Mouse (Mus musculus): ENCODE measurements around the gene Kif9. TPM values are rescaled to one million over a fixed set of nuclear protein-coding genes. Genes with fewer than 3 reads are reported as not detected.

The Kif9 gene
- 0.52 and 0.99 TPM in 2 replicates for polyA plus RNA-seq (2015; fragmentation: Nextera tagmentation; extraction: Ambion mirVana)

DNA sequence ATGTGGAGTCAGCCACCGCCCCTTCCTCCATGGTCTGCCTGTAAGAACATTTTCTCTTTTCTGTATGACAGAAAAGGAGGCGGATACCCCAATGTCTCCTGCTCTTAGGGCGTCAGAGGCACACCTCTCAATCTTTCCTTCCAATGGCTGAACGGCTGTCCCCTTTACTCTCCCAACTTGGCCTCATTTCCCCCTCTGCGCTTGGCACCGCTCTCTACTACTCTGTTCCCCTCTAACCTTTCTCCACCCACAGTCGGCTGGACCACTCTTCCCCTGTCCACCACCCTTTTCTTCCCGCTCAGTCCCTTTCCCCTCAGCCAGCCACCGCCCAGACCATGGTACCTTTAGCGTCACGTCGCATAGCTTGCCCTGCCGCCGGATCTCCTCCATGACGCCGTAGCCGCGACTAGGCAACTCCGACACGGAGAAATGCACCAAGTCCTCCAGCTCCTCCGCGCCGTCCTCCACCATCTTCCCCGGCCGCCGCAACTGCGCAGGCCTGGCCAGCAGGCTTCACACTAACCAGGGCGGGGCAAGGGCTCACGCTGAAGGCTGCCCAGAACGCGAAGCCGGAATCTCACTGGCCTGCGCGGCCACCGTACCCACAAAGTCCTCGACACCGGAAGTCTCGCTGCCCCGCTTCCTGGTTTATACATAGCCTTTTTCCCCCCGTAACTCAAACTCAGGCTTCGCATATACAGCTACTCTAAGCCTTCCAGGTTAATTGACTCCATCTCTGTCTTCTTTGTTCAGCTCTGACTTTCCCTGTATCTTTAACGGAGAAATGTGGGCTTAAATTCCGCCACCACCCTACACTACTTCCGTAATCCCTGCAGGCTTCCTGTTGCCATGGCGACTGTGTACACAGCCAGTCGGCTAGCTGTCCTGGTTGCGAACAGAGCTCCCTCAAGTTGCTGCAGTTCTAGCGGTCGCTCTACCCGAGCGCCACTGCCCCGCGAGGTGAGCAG, at the start of gene Kif9, which contains the start of gene Klhl18:
TSS of gene Kif9 (plus strand) at position 835 of the 968 bp plus-strand sequence.
TSS of gene Klhl18 (minus strand) at position 571 of the 968 bp plus-strand sequence.
- ATAC-seq (replicated peaks; ENCODE audit: insufficient number of reproducible peaks, insufficient read depth, low FRiP score, low read depth), result peak; percentile 97
- Histone ChIP-seq H3K4me2 (peak within 1 kb of the TSS; percentile 84), H3K4me3 (peak within 1 kb of the TSS; percentile 84), H3K36me3 (no peaks in the 10 kb centered on the region), H3K4me1 (replicated peaks) (peaks cover 14% of the 10 kb centered on the region), H3K27ac (peak within 1 kb of the TSS; percentile 95), H3K27me3 (peaks cover 9% of the 10 kb centered on the region), H3K9ac (peak within 1 kb of the TSS; percentile 81), H3K9me3 (replicated peaks) (no peaks in the 10 kb centered on the region)
- WGBS, result 0% methylated on average over 53 of the region's 53 CpGs

GRCm38 (mm10) chr9:110431241-110431640, 45.5 kb upstream of the Kif9 start:
- no peak overlapping the region for H3K4me3 ChIP-seq
- no peak overlapping the region for H3K27ac ChIP-seq
- H3K9me3 ChIP-seq (replicated peaks), result no peaks in the 10 kb centered on the region
- no peak overlapping the region for H3K9ac ChIP-seq
- ATAC-seq (replicated peaks; ENCODE audit: insufficient number of reproducible peaks, insufficient read depth, low FRiP score, low read depth), result no peak
- WGBS, result 59% methylated on average over 8 of the region's 8 CpGs
- no peaks in the 10 kb centered on the region for H3K4me1 ChIP-seq (replicated peaks)
- H3K4me2 ChIP-seq, result no peak overlapping the region
- H3K36me3 ChIP-seq, result peaks cover 25% of the 10 kb centered on the region
- no peaks in the 10 kb centered on the region for H3K27me3 ChIP-seq

DNA sequence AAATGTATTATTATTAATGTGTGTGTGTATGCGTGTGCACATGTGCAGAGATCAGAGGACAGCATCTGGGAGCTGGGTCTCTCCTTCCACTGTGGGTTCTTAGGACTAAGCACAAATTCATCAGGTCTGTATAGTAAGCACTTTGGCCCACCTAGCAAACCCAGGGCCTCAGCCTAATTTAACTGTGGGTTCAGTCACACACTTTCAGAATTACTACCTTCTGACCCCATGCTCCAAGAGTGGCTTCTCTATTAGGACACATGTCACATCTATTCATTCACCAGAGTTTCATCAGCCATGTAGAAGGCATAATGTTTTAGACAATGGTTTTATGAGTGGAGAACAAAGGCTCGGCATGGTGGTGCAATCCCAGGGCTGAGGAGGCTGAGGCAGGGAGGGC, 43.7 kb upstream of the Kif9 start:
- Histone ChIP-seq H3K4me1 (replicated peaks) (no peaks in the 10 kb centered on the region), H3K9ac (no peak overlapping the region), H3K4me2 (no peak overlapping the region), H3K27me3 (no peaks in the 10 kb centered on the region), H3K4me3 (no peak overlapping the region), H3K27ac (no peak overlapping the region), H3K9me3 (replicated peaks) (no peaks in the 10 kb centered on the region), H3K36me3 (peaks cover 27% of the 10 kb centered on the region)
- ATAC-seq (replicated peaks; ENCODE audit: insufficient number of reproducible peaks, insufficient read depth, low FRiP score, low read depth), result no peak
- 88% methylated on average over 2 of the region's 2 CpGs for WGBS

- H3K9ac ChIP-seq, result no peak overlapping the region
- H3K4me3 ChIP-seq, result no peak overlapping the region
- H3K27me3 ChIP-seq, result no peaks in the 10 kb centered on the region
- no peak overlapping the region for H3K4me2 ChIP-seq
- H3K36me3 ChIP-seq, result peaks cover 22% of the 10 kb centered on the region; the same call in 1 of the 2 replicates
- no peak for ATAC-seq (replicated peaks; ENCODE audit: insufficient number of reproducible peaks, insufficient read depth, low FRiP score, low read depth)
- H3K4me1 ChIP-seq (replicated peaks), result no peaks in the 10 kb centered on the region
- H3K27ac ChIP-seq, result no peak overlapping the region
- H3K9me3 ChIP-seq (replicated peaks), result no peaks in the 10 kb centered on the region
- 95% methylated on average over 11 of the region's 11 CpGs for WGBS
These were observed 40.7 kb upstream of the Kif9 start for GRCm38 (mm10) chr9:110436041-110436440.

- H3K4me2 ChIP-seq, result no peak overlapping the region
- peaks cover 16% of the 10 kb centered on the region; the same call in 1 of the 2 replicates for H3K36me3 ChIP-seq
- H3K4me3 ChIP-seq, result no peak overlapping the region
- H3K27me3 ChIP-seq, result no peaks in the 10 kb centered on the region
- no peak overlapping the region for H3K9ac ChIP-seq
- ATAC-seq (replicated peaks; ENCODE audit: insufficient number of reproducible peaks, insufficient read depth, low FRiP score, low read depth), result no peak
- 44% methylated on average over 5 of the region's 5 CpGs for WGBS
- H3K9me3 ChIP-seq (replicated peaks), result no peaks in the 10 kb centered on the region
- H3K27ac ChIP-seq, result no peak overlapping the region
- no peaks in the 10 kb centered on the region for H3K4me1 ChIP-seq (replicated peaks)
These were observed 36.7 kb upstream of the Kif9 start for GRCm38 (mm10) chr9:110440049-110440448.

GRCm38 (mm10) chr9:110440559-110440958, 36.2 kb upstream of the Kif9 start:
- Histone ChIP-seq H3K4me2 (no peak overlapping the region), H3K36me3 (peaks cover 15% of the 10 kb centered on the region; the same call in 1 of the 2 replicates), H3K9me3 (replicated peaks) (no peaks in the 10 kb centered on the region), H3K9ac (no peak overlapping the region), H3K4me3 (no peak overlapping the region), H3K27ac (no peak overlapping the region), H3K4me1 (replicated peaks) (no peaks in the 10 kb centered on the region), H3K27me3 (no peaks in the 10 kb centered on the region)
- no peak for ATAC-seq (replicated peaks; ENCODE audit: insufficient number of reproducible peaks, insufficient read depth, low FRiP score, low read depth)
- WGBS, result 88% methylated on average over 6 of the region's 6 CpGs

- WGBS, result 75% methylated on average over 15 of the region's 15 CpGs
- no peak overlapping the region for H3K4me2 ChIP-seq
- H3K27ac ChIP-seq, result no peak overlapping the region
- ATAC-seq (replicated peaks; ENCODE audit: insufficient number of reproducible peaks, insufficient read depth, low FRiP score, low read depth), result no peak
- no peak overlapping the region for H3K4me3 ChIP-seq
- no peak overlapping the region for H3K9ac ChIP-seq
- peaks cover 7% of the 10 kb centered on the region; the same call in 1 of the 2 replicates for H3K36me3 ChIP-seq
- peaks cover 4% of the 10 kb centered on the region for H3K4me1 ChIP-seq (replicated peaks)
- H3K27me3 ChIP-seq, result no peaks in the 10 kb centered on the region
- no peaks in the 10 kb centered on the region for H3K9me3 ChIP-seq (replicated peaks)
These were observed 28.4 kb upstream of the Kif9 start for GRCm38 (mm10) chr9:110448356-110448755.

GRCm38 (mm10) chr9:110448857-110449617, 27.7 kb upstream of the Kif9 start:
- no peak overlapping the region for H3K4me2 ChIP-seq
- no peaks in the 10 kb centered on the region for H3K27me3 ChIP-seq
- no peaks in the 10 kb centered on the region for H3K9me3 ChIP-seq (replicated peaks)
- WGBS, result 24% methylated on average over 11 of the region's 11 CpGs
- ATAC-seq (replicated peaks; ENCODE audit: insufficient number of reproducible peaks, insufficient read depth, low FRiP score, low read depth), result peak; percentile 66
- no peak overlapping the region for H3K9ac ChIP-seq
- peaks cover 7% of the 10 kb centered on the region; the same call in 1 of the 2 replicates for H3K36me3 ChIP-seq
- H3K4me3 ChIP-seq, result no peak overlapping the region
- H3K4me1 ChIP-seq (replicated peaks), result peaks cover 4% of the 10 kb centered on the region
- H3K27ac ChIP-seq, result no peak overlapping the region

DNA sequence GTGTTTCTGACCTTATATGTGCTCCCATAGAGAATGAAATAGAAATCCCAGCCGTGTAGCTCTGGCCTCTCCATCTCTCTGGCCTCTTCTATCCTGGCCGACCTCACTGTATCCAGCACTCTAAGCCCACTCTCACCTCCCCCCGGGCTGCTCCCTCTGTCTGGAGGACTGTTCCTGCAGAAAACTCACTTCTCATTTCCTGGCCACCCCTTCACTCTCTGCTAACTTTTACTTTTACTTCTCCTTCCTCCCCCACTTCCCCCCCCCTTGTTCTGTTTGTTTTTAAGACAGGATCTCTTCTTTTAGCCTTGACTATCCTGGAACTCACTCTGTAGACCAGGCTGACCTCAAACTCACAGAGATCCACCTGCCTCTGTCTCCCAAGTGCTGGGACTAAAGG, 24.2 kb upstream of the Kif9 start:
- ATAC-seq (replicated peaks; ENCODE audit: insufficient number of reproducible peaks, insufficient read depth, low FRiP score, low read depth), result no peak
- H3K36me3 ChIP-seq, result peaks cover 7% of the 10 kb centered on the region; the same call in 1 of the 2 replicates
- H3K4me2 ChIP-seq, result no peak overlapping the region
- H3K9me3 ChIP-seq (replicated peaks), result no peaks in the 10 kb centered on the region
- H3K9ac ChIP-seq, result no peak overlapping the region
- H3K27ac ChIP-seq, result no peak overlapping the region
- H3K4me1 ChIP-seq (replicated peaks), result peaks cover 4% of the 10 kb centered on the region
- no peaks in the 10 kb centered on the region for H3K27me3 ChIP-seq
- 70% methylated on average over 3 of the region's 3 CpGs for WGBS
- H3K4me3 ChIP-seq, result no peak overlapping the region

DNA sequence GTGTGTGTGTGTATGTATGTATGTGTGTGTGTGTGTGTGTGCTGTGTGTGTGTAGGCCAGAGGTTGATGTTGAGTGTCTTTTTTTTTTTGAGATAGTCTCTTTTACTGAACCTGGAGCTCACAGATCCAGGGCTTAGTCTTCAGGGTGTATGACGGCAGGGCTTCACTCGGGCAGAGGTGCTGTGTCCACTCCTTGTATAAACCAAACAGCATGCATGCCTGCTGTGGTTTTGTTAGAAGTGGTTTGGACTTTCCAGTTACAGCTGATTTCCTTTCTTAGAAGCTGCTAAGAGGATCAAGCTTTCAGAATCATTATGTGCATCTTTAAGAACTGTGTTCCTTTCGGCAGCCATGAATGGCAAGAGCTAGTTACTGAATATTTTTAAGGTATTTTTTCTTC, 18.8 kb upstream of the Kif9 start:
- H3K36me3 ChIP-seq, result no peaks in the 10 kb centered on the region
- WGBS, result 89% methylated on average over 3 of the region's 3 CpGs
- no peak overlapping the region for H3K9ac ChIP-seq
- no peak overlapping the region for H3K4me3 ChIP-seq
- no peaks in the 10 kb centered on the region for H3K9me3 ChIP-seq (replicated peaks)
- H3K4me1 ChIP-seq (replicated peaks), result peaks cover 6% of the 10 kb centered on the region
- H3K4me2 ChIP-seq, result no peak overlapping the region
- H3K27ac ChIP-seq, result no peak overlapping the region
- ATAC-seq (replicated peaks; ENCODE audit: insufficient number of reproducible peaks, insufficient read depth, low FRiP score, low read depth), result no peak
- no peaks in the 10 kb centered on the region for H3K27me3 ChIP-seq

DNA sequence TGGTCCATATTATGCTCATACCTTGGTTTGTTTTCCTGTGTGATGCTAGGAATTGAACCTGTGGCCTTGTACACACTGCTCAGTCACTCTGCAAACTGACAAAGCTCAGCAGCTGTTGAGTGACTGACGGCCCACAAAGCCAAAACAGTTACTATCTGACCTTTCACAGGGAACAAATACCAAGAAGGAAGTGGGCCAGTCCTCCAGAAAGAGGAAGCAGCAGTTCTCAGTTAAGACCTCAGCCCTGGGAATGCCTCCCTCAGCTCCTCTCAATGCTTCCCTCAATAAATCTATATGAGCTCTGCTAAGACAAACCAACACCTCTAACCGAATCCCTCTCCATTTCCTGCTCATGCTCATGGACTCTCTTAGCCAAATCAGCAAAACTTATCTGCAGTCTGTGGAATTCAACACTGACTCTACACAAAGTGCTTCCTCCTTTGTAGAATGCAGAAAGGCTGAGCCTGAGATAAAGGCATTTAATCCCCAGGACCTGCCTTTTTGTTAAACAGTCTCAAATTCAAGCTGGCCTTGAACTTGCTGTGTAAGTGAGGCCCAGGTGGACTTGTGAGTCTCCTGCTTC, 17.5 kb upstream of the Kif9 start:
- Histone ChIP-seq H3K27me3 (no peaks in the 10 kb centered on the region), H3K9me3 (replicated peaks) (no peaks in the 10 kb centered on the region), H3K4me1 (replicated peaks) (peaks cover 6% of the 10 kb centered on the region), H3K9ac (no peak overlapping the region), H3K36me3 (no peaks in the 10 kb centered on the region), H3K4me3 (no peak overlapping the region), H3K4me2 (no peak overlapping the region), H3K27ac (peak overlapping the region; percentile 69)
- 26% methylated on average over 2 of the region's 2 CpGs for WGBS
- ATAC-seq (replicated peaks; ENCODE audit: insufficient number of reproducible peaks, insufficient read depth, low FRiP score, low read depth), result no peak; the same call in 1 of the 2 replicates
